Mouse (Mus musculus): ENCODE measurements around the gene Morc2a.

DNA sequence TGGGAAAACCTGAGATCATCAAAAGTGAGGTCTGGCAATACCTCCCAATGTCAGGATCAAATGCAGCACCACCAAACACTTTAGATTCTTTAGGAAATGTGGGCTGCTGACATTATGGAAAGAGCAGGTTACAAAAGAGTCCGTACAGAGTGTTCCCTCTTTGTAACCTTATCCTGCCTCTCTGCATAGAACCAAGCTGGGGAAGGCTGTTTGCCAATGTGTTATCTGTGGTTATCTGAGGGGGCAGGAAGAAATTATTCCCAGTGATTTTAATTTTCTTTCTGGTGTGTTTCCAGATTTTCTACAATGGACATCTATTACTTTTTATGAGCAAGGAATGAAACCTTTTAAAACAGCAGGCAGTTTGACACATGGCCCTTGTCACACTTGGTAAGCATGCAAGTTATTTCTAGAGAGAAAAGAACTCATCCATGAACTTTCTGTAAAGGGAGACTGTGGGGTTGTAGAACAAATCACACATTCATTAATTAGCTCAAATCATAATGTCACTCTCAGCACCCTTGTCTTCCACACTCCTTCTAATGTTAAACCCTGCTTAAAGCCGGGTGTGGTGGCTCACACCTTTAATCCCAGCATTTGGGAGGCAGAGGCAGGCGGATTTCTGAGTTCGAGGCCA lies 24.5 kb upstream of the Morc2a start:
- no peak for TF ChIP-seq CTCF (IDR thresholded peaks at IDR 0.05; ENCODE audit: extremely low read depth, insufficient read depth, insufficient read length, insufficient replicate concordance)
- TF ChIP-seq POLR2A (IDR thresholded peaks at IDR 0.05; ENCODE audit: low read depth, low read length) = no peak

Measured in spleen, adult 2 months (tissue).